Mouse (Mus musculus) kidney, postnatal 14 days (tissue): ENCODE results near the gene Dhx16.

Experiments
- DNase-seq: peaks from one replicate; pipeline ENCODE4 v3.0.0; 2022; ENCODE audit warnings: mixed read lengths

Gene Dhx16

DNA sequence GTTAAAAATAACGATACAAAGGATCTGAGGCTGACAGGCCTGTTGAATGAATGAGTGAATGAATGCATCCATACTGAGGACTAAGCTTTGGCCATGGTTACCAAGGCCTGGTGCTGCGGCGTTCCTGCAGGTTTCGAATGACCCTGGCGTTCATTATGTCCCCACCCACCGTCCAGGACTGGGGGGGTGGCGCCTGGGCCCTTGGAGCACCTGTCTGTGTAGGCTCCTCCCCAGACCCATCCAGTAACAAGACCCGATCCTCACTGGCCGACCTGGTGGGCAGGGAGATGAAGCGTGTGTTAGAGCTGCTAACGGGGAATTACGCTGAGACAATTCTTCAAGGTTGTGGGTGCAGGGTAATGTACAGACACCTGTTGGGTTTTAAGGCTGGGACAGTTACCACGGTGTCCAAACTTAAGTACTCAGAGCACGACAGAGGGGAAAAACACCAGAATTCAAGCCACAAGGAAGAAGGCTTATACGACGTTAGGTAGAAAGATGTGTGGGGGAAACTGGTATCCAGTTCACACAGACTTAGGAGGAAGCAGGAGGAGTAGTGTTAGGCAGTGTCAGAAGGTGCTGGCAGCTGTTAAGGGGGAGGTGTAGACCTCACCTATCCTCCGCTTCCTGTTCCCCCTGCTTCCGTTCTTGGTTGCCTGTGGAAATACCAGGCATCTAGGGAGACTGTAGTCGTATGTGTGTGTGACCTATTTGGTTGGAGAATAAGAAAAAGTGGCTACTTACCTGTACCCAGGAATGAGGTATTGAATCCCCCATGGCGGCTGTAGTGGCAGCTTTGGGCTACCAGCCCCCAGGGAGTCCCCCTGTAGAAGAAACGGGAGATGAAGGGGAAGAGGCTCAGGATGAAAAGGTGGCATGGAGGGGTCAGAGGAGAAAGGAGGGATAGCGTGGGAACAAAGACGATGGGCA, 18.3 kb downstream of the Dhx16 start:
- peak; percentile 37 for DNase-seq

DNA sequence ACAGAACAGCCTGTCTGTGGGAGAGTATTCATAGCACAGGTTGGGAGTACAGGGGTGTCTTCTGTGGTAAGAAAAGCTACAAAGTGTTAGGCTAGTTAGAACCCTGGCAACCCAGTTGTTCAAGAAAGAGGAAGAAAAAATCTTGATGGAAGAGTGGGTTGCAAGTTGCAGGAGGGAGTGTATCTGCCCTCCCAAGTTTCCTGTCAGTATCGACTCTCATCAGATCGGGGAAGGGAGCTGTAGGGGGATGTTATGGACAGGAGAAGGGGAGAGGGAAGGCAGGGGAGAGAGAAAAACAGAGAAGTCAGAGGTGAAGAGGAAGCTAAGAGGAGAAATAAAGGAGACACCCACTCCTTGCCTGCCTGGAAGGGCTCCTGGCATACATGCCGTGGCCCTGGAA, 21.0 kb downstream of the Dhx16 start:
- DNase-seq, result no peak

GRCm38 (mm10) chr17:35903343-35903991, 23.8 kb downstream of the Dhx16 start:
- peak; percentile 82 for DNase-seq

DNA sequence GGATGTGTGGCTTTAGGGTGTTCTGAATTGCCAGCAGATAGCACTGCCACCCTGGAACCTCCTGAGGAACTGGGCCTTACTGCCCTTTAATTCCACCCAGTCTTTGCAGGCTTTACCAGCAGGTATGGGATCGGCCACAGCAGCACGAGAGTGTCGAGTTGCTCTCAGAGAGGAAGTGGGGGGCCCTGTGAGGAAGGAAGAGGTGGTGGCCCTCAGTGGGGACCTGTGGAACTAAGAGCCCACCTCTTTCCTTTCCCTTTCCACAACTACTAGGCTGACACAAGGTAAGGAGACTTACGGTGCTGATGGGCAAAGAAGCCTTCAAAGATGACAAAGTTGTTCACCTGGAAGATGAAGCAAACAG, 24.4 kb downstream of the Dhx16 start:
- no peak for DNase-seq

GRCm38 (mm10) chr17:35905587-35905986, 26.0 kb downstream of the Dhx16 start:
- DNase-seq, result no peak

DNA sequence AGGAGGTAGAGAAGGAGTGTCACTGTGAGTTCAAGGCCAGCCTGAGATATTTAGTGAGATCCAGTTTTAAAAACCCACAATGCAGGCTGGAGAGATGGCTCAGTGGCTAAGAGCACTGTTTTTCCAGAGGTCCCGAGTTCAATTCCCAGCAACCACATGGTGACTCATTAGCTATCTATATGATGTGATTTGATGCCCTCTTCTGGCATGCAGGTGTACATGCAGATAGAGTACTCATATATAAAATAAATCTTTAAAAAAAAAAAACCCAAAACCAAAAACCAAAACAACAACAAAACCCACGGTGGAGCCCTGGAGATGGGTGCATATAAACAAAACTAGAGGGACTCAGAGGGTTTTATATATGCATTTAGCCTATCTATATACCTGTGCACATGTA, 28.0 kb downstream of the Dhx16 start:
- no peak for DNase-seq

DNA sequence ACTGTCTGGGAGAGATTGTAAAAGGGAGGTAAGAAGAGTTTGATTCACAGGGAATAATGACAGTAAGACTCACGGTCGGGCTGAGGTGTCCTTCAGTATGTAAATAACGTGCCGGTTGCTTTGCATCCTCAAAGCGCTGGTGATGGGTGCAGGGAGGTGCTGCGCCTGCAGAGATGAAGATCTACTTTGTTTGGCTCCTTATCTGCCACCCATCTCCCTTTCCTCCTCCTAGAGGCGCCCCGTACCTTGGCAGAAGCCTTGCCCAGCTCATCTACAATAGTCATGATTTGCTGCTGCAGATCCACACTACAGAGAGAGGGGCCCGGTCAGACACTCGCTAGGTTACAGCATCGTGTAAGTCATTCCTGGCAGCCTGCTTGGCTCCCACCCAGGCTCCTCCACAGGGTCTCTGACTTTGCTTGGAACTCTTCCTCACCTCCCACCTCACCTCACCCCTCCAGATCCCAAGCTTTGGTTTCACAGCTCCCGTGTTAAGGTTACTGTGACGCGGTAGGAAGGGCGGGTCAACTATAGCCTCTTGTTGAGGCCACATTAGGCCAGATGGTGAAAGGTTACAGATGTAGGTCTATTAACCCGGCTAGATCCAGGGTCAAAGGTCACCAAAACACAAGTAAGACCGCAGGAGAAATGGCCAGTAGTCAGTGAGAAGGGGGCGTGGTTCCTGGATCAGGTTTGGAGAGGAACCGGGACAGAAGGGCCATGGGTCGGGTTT, 29.7 kb downstream of the Dhx16 start:
- DNase-seq, result peak; percentile 20

DNA sequence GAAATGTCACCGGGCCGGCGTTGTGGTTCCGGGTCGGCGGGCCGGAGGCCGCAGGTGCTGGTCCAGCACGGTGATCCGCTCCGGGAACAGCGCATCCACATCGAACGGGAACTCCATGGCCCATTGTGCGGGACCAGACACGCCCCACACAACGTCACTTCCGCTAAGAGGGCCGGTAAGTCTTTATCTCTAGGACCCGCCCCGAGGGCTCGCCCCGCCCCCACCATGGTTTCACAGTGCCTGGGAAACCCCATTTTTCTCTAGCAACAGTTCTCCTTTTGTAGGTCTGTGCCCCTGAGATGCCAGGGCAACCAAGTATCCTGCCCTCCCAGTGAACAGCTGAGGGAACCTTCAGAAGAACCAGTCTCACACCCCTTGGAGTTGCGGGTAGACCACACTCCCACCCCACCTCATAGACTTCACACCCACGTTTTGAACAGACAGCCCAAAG, 30.3 kb downstream of the Dhx16 start, which contains the start of gene Atat1:
TSS of gene Atat1 (minus strand) at position 157 of the 451 bp plus-strand sequence.
- peak; percentile 96 for DNase-seq

DNA sequence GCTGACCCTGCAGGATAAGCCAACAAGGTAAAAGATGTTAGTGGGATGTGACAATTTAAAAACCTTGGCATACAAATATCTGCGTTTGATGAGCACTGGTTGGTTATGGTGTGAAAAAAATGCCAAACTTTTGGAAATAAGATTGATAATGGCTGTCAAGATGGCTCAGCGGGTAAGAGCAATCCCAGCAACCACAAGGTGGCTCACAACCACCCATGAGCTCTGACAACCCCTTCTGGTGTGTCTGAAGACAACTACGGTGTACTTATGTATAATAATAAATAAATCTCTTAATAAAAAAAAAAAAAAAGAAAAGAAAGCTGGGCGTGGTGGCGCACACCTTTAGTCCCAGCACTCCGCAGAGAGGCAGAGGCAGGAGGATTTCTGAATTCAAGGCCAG, 35.4 kb downstream of the Dhx16 start:
- DNase-seq, result no peak

- DNase-seq, result peak; percentile 48
Observed at GRCm38 (mm10) chr17:35915538-35916296, 36.1 kb downstream of the Dhx16 start.

- DNase-seq, result peak; percentile 100
Observed at GRCm38 (mm10) chr17:35916297-35917142, 36.9 kb downstream of the Dhx16 start, which contains the start of the genes Mrps18b and Ppp1r10. Gene Mrps18b (minus strand): TSS chr17:35916389. Gene Ppp1r10 (plus strand): TSS chr17:35916434.

GRCm38 (mm10) chr17:35917143-35917462, 37.5 kb downstream of the Dhx16 start:
- DNase-seq, result peak; percentile 52

- peak; percentile 50 for DNase-seq
Observed at GRCm38 (mm10) chr17:35917463-35918251, 38.0 kb downstream of the Dhx16 start.

- peak; percentile 58 for DNase-seq
Observed at GRCm38 (mm10) chr17:35918276-35919059, 38.8 kb downstream of the Dhx16 start.

DNA sequence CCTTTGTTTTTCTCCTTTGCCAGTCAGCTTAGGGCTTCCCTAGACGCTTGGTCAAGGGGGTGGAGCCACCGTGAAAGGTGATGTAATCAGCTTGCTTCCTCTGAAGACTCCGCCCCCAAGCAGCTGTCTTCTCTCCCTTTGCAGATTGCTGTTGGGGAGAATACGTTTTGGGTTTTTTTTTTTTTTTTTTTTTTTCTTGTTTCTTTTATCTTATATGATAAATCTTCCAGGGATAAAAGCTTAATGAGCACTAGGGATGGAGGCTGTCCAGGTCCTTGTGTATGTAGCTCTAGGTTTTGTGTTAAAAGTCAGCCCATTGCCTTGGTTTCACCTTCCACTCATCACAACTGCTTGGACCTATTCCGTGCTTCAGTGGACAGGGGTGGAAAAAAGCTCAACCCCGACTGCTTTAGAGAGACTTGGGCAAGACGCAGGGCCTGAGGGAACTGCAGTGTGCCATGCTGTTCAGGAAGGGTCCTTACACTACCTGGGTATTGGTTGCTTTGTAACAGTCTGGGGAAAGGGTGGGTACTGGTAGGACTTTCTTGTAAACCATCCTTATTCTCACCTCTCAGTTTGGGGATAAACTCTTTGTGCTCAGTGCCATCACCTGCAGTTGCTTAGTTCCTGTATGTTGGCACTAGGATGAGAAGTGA, 39.6 kb downstream of the Dhx16 start:
- peak; percentile 97 for DNase-seq

GRCm38 (mm10) chr17:35919864-35920301, 40.3 kb downstream of the Dhx16 start:
- no peak for DNase-seq

DNA sequence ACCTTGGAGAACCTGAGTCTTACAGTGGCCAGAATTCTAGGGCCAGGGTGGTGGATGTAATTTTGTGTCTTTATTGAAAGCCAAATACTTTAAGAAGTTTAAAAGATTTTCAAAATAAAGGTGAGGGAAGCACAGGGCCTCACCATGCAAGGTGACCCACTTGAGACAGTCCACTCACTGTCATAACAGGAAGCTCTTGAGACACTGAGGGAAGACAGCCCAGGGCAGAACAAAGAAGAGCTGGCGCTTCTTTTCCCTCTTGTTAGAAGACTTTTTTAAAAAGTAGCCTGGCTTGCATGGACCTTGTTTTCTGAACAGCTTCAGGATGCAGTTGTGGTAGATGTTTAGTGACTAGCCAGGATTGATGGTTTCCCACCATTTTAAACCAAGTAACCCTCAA, 40.8 kb downstream of the Dhx16 start:
- peak; percentile 30 for DNase-seq

DNA sequence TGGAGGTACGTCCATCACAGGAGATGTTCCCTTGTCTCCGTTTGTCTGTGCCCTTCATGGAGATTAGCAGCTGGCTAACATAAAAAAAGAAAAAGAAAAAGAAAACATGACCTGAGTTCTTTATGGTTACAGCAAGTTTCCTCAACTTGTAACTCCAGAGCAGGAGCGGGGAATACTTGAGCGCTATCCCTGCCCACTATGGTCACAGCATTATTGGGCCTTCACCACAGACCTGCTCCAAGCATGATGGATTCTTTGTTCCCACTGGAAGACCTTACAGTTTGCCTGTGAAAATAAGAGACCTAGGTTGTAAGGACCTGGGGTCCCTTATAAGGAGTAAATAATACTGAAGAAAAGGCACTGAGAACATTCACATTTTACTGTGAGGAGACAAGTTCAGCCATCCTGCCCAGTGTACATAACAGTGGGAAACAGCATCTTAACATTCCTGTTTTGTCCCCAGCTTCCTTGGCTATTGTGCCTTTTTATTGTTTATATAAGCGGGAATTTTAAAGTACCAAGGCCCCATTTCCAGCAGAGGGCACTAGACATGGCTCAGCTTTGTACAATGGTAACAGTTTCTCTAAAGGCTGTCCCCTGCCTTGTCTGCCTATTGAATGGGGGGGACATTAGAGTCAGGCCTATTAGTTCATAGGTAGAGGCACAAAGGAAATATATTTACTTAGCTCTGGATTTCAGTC, 41.4 kb downstream of the Dhx16 start:
- DNase-seq, result peak; percentile 58

DNA sequence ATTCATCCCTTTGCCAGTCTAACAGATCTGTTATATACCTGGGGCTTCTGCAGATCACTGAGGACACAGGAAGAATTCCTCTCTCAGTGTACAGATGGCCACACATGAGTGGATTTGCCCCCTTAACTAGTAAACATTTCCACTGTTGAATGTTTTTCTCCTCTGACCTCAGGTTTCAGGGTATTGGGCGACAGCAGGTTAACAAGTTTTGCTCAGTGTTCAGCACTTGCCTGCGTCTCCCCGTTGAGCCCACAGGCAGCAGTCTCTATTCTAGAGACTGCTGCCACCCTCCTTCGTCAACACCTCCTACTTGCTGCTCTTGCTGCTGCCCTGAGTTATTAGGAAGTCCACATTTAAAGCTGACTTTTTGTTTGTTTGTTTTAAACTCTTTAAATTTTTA, 42.1 kb downstream of the Dhx16 start:
- DNase-seq, result no peak
